Mouse (Mus musculus): Measurements from ENCODE around the gene Cd300lf.
A peak's percentile ranks its signal among the peaks of the same experiment; 100 is the strongest.

The Cd300lf gene

GRCm38 (mm10) chr11:115160883-115161577 lies 27.2 kb upstream of the Cd300lf start:
- DNase-seq (ENCODE audit: low spot score) = peak; percentile 90

GRCm38 (mm10) chr11:115160016-115160797 lies 26.4 kb upstream of the Cd300lf start:
- peak; percentile 73 for DNase-seq (ENCODE audit: low spot score)

GRCm38 (mm10) chr11:115157933-115158719 lies 24.3 kb upstream of the Cd300lf start:
- DNase-seq (ENCODE audit: low spot score) = no peak

DNA sequence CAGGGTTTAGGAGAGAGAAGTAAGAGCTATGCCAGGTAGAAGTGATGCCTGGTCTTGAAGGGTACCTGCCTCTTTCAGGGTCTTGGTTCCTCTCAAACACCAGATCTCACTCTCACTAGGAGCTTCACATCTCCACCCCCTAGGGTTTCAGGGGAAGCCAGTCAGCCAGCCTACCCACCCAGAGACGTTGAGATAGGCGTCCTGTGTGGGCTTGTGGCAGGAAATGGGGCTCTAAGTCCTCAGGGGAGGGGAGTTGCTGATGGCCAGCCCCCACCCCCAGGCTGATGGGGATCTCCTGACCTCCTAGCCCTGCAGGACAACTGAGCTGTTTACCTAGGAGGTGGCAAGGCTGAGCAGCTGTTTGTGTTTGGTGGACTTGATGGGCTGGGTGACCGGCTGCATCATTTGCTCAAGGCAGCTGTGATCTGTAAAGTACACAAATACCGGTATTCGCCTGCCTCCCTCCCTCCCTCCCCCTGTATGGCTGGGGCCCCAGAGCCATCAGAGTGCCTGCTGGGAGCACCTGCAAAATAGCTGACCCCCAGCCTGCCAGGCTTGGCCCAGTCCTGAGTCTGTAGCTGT lies 21.4 kb upstream of the Cd300lf start:
- no peak for DNase-seq (ENCODE audit: low spot score)

DNA sequence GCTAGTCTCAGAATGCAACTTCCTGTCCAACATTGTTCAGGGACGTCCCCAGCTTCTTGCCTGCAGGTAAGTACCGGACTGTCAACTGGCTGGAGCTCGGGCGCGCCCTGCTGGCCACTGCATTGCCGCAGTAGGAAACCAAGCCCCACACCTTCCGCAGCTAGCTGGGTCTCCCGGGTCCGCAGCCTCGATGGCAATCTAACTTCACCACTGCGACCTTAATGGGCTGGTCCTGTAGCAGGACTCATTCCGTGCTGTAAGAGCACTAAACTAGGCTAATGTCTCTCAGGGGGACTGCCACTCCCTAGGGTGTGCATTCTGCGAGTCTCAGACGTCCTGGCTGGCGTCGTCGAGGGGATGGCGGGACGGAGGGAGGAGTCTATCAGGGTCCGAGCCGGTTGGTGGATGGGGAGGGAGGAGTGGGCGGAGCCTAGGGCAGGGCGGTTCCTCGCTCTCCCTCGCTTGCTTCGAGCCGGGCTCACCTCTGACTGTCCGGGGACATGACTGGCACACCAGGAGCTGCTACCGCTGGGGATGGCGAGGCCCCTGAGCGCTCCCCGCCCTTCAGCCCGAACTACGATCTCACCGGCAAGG lies 20.0 kb upstream of the Cd300lf start:
- DNase-seq (ENCODE audit: low spot score) = peak; percentile 80

GRCm38 (mm10) chr11:115153088-115153487 lies 19.3 kb upstream of the Cd300lf start:
- DNase-seq (ENCODE audit: low spot score) = no peak

- peak; percentile 91 for DNase-seq (ENCODE audit: low spot score)
Measured at GRCm38 (mm10) chr11:115151755-115152429, 18.1 kb upstream of the Cd300lf start.

- no peak for DNase-seq (ENCODE audit: low spot score)
Measured at GRCm38 (mm10) chr11:115150741-115151254, 17.0 kb upstream of the Cd300lf start.

DNA sequence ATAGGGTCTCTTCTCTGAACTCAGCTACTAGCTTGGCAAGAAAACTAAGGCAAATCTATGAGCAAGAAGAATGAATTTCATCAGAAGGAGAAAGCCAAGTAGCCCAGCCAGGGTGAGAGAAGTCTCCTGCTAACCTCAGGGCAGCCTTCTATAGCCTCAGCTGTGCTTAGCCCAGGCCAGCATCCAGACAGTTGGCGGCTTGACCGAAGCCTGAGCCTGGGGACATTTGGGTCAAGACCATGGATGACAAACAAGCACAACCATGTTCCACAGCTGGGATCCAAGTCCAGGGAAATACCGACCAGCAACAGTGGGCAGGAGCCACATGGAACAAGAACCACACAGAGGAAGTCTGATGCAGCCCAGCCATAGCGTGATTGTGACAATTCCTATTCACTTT lies 14.0 kb upstream of the Cd300lf start:
- no peak for DNase-seq (ENCODE audit: low spot score)

DNA sequence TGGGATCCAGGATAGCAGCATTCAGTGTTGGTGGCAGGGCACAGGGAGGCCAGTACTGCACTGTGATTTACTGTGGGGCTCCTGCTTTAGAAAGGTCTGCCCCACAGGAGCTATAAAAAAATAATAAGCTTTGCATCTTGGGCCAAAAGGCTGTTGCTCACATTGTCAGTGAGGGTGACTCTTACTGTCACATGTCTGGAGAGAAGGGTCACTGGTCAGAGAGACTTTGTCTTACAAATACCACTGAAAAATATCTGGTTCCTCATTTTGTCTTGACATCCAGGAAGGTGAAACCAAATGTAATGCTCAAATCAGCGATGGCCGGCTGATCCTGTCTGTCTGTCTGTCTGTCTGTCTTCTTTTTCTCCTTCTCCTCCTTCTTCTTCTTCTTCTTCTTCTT lies 8.2 kb upstream of the Cd300lf start:
- no peak for DNase-seq (ENCODE audit: low spot score)

DNA sequence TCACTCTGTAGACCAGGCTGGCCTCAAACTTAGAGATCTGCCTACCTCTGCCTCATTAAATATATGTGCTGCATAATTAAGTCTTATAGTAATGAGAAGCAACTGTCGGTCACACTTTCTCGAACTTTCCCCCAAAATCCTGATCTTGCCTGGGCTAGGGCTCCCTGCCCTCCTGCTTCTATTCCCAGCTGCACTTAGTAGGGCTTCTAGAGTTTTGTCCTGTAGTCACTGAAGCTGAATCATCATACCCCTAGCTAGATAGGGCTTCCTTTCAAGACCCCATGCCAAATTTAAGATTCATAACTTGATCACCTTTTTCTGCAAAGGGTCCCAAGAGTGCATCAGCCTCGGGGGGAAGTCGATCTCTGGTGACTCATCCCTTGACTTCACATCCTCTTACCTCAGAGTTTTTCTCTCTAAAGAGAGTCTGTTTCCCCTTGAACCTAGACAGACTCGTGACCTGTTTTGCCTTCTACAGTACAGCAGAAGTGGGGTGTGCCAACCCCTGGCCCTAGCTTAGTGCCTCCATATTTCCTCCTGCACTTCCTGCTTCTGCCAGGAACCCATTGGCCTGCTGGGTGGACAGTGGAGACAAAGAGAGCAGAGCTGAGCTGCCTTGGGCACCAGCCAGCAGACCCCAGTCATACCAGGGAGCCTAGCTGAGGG lies 4.9 kb upstream of the Cd300lf start:
- DNase-seq (ENCODE audit: low spot score) = no peak

DNA sequence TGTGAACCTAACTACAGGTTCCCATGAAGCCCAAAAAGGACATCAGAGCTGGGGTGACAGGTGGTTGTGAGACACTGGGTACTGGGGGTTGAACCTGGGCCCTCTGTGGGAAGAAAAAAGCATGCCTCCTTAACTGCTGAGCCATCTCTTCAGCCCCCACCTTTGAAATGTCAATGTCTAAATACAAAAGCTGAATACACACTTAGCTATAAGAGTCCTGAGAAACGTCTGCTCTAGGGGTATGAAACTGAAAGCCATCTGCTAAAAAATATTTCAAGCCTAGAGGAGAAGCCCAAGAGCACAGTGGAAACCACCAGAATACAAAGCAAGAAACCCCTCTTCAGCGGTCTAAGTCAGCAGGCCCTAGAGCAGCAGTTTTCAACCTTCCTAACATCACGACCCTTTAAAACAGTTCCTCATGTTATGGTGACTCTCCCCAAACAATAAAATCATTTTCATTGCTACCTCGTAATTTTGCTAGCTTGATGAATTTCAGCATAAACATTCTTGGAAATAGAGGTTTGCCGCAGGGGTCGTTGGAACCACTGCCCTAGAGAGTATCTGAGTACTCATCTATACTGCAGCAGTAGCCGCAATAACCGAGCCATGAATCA lies 1.9 kb downstream of the Cd300lf start:
- no peak for DNase-seq (ENCODE audit: low spot score)

DNA sequence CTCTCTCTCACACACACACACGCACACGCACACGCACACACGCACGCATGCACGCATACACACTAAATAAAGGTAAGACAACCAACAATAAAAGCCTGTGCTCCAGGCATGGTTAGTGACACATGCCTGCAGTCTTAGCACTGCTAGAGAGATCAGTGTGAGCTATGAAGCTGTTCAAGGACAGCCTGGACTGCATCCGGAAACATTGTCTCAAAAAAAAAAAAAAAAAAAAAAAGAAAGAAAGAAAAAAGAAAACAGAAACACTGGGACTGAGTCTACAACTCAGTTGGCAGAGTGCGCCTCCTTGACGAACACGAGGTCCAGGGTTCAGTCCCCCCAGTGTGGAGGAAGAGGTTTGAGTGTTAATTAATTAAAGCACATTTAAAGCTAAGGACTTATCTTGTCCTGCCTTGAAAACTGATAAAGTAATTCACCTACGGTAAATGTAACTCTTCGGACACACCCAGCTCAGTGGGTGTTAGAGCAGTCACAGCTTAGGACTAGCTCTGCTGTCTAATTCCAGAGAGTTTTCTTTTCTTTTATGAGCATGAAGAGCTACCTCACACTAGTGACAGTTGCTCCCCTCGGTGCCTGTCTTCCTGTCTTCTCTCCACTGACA lies 4.2 kb downstream of the Cd300lf start:
- no peak for DNase-seq (ENCODE audit: low spot score)

DNA sequence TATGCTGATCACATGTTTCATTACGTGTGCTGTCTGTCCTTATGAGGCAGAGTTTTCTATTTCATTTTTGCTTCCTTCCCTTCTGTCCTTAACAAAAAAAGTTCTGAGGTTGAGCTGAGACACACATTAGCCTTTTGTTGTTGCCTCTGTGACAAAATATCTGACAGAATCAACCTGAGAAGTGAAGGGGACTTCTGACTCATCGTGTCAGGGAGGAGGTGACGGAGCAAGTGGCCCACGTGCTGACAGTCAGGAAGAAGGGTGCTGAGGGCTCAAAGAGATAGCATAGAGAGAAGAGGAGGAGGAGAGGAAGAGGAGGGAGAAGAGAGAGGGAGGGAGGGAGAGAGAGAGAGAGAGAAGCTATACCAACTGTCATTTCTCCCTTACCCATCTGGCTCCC lies 5.3 kb downstream of the Cd300lf start:
- DNase-seq (ENCODE audit: low spot score) = no peak

- DNase-seq (ENCODE audit: low spot score) = no peak
Measured at GRCm38 (mm10) chr11:115119409-115119808, 14.4 kb downstream of the Cd300lf start.

DNA sequence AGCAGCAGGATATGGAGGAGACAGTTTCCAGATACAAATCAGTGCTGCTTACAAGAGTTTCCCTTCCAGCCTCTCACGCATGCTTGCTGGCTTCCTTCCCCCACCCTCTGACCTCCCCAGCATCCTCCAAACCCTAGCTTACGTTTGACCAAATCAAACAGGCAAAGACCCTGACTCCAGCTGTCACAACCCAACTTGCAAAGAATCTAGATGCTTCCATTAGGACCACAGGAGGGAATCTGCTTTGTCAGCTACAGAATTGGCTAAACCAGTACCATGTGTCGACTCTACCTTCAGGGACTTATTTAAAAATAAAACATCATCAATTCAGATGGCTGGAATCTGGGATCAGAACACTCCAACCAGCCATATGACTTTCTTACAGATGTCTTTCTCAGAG lies 21.6 kb downstream of the Cd300lf start:
- DNase-seq (ENCODE audit: low spot score) = no peak

DNA sequence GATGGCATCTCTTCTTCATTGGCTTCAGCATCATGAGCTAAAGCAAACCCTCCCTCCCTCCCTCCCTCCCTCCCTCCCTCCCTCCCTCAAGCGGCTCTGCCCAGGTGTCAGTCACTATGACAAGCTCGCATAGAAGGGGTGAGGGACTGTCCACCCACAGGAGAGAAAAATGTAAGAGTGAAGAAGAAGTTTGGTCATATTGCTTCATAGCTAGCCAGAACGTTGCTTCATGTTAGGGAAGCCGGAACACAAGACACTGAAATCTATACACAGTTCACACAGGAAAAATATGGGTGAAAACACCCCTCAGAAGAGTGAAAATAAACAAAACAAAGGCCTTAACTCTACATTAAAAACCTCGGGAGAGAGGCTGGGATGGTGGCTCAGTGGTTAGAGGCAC lies 23.5 kb downstream of the Cd300lf start:
- no peak for DNase-seq (ENCODE audit: low spot score)

- DNase-seq (ENCODE audit: low spot score) = no peak
Measured at GRCm38 (mm10) chr11:115108176-115108575, 25.6 kb downstream of the Cd300lf start.

- DNase-seq (ENCODE audit: low spot score) = no peak
Measured at GRCm38 (mm10) chr11:115107403-115107916, 26.3 kb downstream of the Cd300lf start.

Data from retina, embryonic 14.5 days (tissue).